Mouse (Mus musculus): ENCODE data around the gene Acot3. TPM values are rescaled to one million over a fixed set of nuclear protein-coding genes. Genes with fewer than 3 reads are reported as not detected.
"Not testable (repeated sequence)": the region's sequence is repeated elsewhere in the genome, so short reads cannot be mapped to it uniquely, and the experiment has no call there.

Gene Acot3
- polyA plus RNA-seq, 1 experiment: not detected

GRCm38 (mm10) chr12:84077371-84077990, 25.5 kb downstream of the Acot3 start:
- no peaks in the 10 kb centered on the region for H3K36me3 ChIP-seq (ENCODE audit: control insufficient read depth, insufficient read depth, low read length)
- 91% methylated on average over 4 of the region's 4 CpGs for WGBS
- H3K4me1 ChIP-seq (ENCODE audit: control insufficient read depth, insufficient read depth, insufficient read length, low read length): no peaks in the 10 kb centered on the region
- no peak overlapping the region for H3K4me3 ChIP-seq (ENCODE audit: low read depth, low read length)
- no peak overlapping the region for H3K27ac ChIP-seq (ENCODE audit: insufficient read depth, low read depth, low read length)
- TF ChIP-seq CTCF (IDR thresholded peaks at IDR 0.05; ENCODE audit: extremely low read depth, insufficient read length, insufficient replicate concordance, low read depth, low read length) (no peak), POLR2A (IDR thresholded peaks at IDR 0.05; ENCODE audit: low read depth, low read length) (no peak)
- no peaks in the 10 kb centered on the region for H3K27me3 ChIP-seq (ENCODE audit: control insufficient read depth, insufficient read depth, low read length)

GRCm38 (mm10) chr12:84083842-84084241, 31.9 kb downstream of the Acot3 start:
- Histone ChIP-seq H3K4me1 (ENCODE audit: control insufficient read depth, insufficient read depth, insufficient read length, low read length) (peaks cover 3% of the 10 kb centered on the region; the same call in 1 of the 2 replicates), H3K27me3 (ENCODE audit: control insufficient read depth, insufficient read depth, low read length) (no peaks in the 10 kb centered on the region), H3K4me3 (ENCODE audit: low read depth, low read length) (no peak overlapping the region), H3K36me3 (ENCODE audit: control insufficient read depth, insufficient read depth, low read length) (no peaks in the 10 kb centered on the region), H3K27ac (ENCODE audit: insufficient read depth, low read depth, low read length) (no peak overlapping the region)
- 61% methylated on average over 2 of the region's 2 CpGs for WGBS
- TF ChIP-seq POLR2A (IDR thresholded peaks at IDR 0.05; ENCODE audit: low read depth, low read length) (no peak), CTCF (IDR thresholded peaks at IDR 0.05; ENCODE audit: extremely low read depth, insufficient read length, insufficient replicate concordance, low read depth, low read length) (no peak)

GRCm38 (mm10) chr12:84084581-84084980, 32.6 kb downstream of the Acot3 start:
- Histone ChIP-seq H3K4me3 (ENCODE audit: low read depth, low read length) (no peak overlapping the region), H3K4me1 (ENCODE audit: control insufficient read depth, insufficient read depth, insufficient read length, low read length) (peaks cover 3% of the 10 kb centered on the region; the same call in 1 of the 2 replicates), H3K27ac (ENCODE audit: insufficient read depth, low read depth, low read length) (no peak overlapping the region), H3K27me3 (ENCODE audit: control insufficient read depth, insufficient read depth, low read length) (no peaks in the 10 kb centered on the region), H3K36me3 (ENCODE audit: control insufficient read depth, insufficient read depth, low read length) (no peaks in the 10 kb centered on the region)
- 36% methylated on average over 4 of the region's 4 CpGs for WGBS
- TF ChIP-seq CTCF (IDR thresholded peaks at IDR 0.05; ENCODE audit: extremely low read depth, insufficient read length, insufficient replicate concordance, low read depth, low read length) (no peak), POLR2A (IDR thresholded peaks at IDR 0.05; ENCODE audit: low read depth, low read length) (no peak)

- H3K27me3 ChIP-seq (ENCODE audit: control insufficient read depth, insufficient read depth, low read length); H3K36me3 ChIP-seq (ENCODE audit: control insufficient read depth, insufficient read depth, low read length); H3K4me1 ChIP-seq (ENCODE audit: control insufficient read depth, insufficient read depth, insufficient read length, low read length); H3K27ac ChIP-seq (ENCODE audit: insufficient read depth, low read depth, low read length); H3K4me3 ChIP-seq (ENCODE audit: low read depth, low read length): not testable (repeated sequence)
- WGBS: 91% methylated on average over 5 of the region's 5 CpGs
These were observed 42.7 kb downstream of the Acot3 start for GRCm38 (mm10) chr12:84094666-84095065.

GRCm38 (mm10) chr12:84099605-84100004, 47.7 kb downstream of the Acot3 start:
- Histone ChIP-seq H3K4me1 (ENCODE audit: control insufficient read depth, insufficient read depth, insufficient read length, low read length) (peaks cover 2% of the 10 kb centered on the region; the same call in 1 of the 2 replicates), H3K27ac (ENCODE audit: insufficient read depth, low read depth, low read length) (no peak overlapping the region), H3K4me3 (ENCODE audit: low read depth, low read length) (no peak overlapping the region), H3K36me3 (ENCODE audit: control insufficient read depth, insufficient read depth, low read length) (no peaks in the 10 kb centered on the region), H3K27me3 (ENCODE audit: control insufficient read depth, insufficient read depth, low read length) (no peaks in the 10 kb centered on the region)
- TF ChIP-seq CTCF (IDR thresholded peaks at IDR 0.05; ENCODE audit: extremely low read depth, insufficient read length, insufficient replicate concordance, low read depth, low read length): no peak
- no peak for TF ChIP-seq POLR2A (IDR thresholded peaks at IDR 0.05; ENCODE audit: low read depth, low read length)
- WGBS: 69% methylated on average over 2 of the region's 2 CpGs

- TF ChIP-seq CTCF (IDR thresholded peaks at IDR 0.05; ENCODE audit: extremely low read depth, insufficient read length, insufficient replicate concordance, low read depth, low read length) (no peak), POLR2A (IDR thresholded peaks at IDR 0.05; ENCODE audit: low read depth, low read length) (no peak)
- Histone ChIP-seq H3K36me3 (ENCODE audit: control insufficient read depth, insufficient read depth, low read length) (no peaks in the 10 kb centered on the region), H3K27me3 (ENCODE audit: control insufficient read depth, insufficient read depth, low read length) (no peaks in the 10 kb centered on the region), H3K4me1 (ENCODE audit: control insufficient read depth, insufficient read depth, insufficient read length, low read length) (peaks cover 2% of the 10 kb centered on the region; the same call in 1 of the 2 replicates), H3K27ac (ENCODE audit: insufficient read depth, low read depth, low read length) (no peak overlapping the region), H3K4me3 (ENCODE audit: low read depth, low read length) (no peak overlapping the region)
- 38% methylated on average over 1 of the region's 1 CpGs for WGBS
These were observed 48.1 kb downstream of the Acot3 start for GRCm38 (mm10) chr12:84100071-84100470.

- H3K36me3 ChIP-seq (ENCODE audit: control insufficient read depth, insufficient read depth, low read length); H3K4me1 ChIP-seq (ENCODE audit: control insufficient read depth, insufficient read depth, insufficient read length, low read length); H3K27ac ChIP-seq (ENCODE audit: insufficient read depth, low read depth, low read length); H3K27me3 ChIP-seq (ENCODE audit: control insufficient read depth, insufficient read depth, low read length): not testable (repeated sequence)
- peak within 1 kb of the TSS; percentile 78 for H3K4me3 ChIP-seq (ENCODE audit: low read depth, low read length)
- WGBS: under 1% methylated on average over 80 of the region's 80 CpGs
These were observed 48.9 kb downstream of the Acot3 start, which contains the start of gene Acot6 for GRCm38 (mm10) chr12:84100604-84101492. Gene Acot6 (plus strand): TSS chr12:84100654.
